Mouse (Mus musculus) heart, embryonic 13.5 days (tissue): ENCODE measurements around the gene Pmpcb. TPM values are rescaled to one million over a fixed set of nuclear protein-coding genes. Genes with fewer than 3 reads are reported as not detected.

Experiments
- ATAC-seq: fragments of 200-750 bp; cut with Nextera tagmentation; 2 replicates; pipeline ENCODE4 v1.8.0; 2017; ENCODE audit warnings: moderate TSS enrichment; ENCODE audit not compliant: insufficient number of reproducible peaks, low FRiP score, low TSS enrichment; ENCODE audit errors: extremely low read depth
- H3K27ac ChIP-seq: fragments of 300-500 bp; sonication (generic); replicated peaks from 2 replicates; pipeline ENCODE4 v1.5.1; 2015; ENCODE audit warnings: moderate library complexity, mild to moderate bottlenecking, inconsistent platforms
- H3K27me3 ChIP-seq: fragments of 300-500 bp; sonication (generic); replicated peaks from 2 replicates; pipeline ENCODE4 v1.6.1; 2015; ENCODE audit warnings: mild to moderate bottlenecking, inconsistent platforms
- H3K36me3 ChIP-seq: fragments of 300-500 bp; sonication (generic); 2 replicates; pipeline ENCODE4 v1.6.1; 2015; ENCODE audit warnings: mild to moderate bottlenecking, inconsistent platforms
- H3K4me1 ChIP-seq: fragments of 300-500 bp; sonication (generic); 2 replicates; pipeline ENCODE4 v1.6.1; 2015; ENCODE audit warnings: inconsistent platforms
- H3K4me2 ChIP-seq: fragments of 300-500 bp; sonication (generic); 2 replicates; pipeline ENCODE4 v1.6.1; 2015; ENCODE audit warnings: inconsistent platforms, mild to moderate bottlenecking, moderate library complexity
- H3K4me3 ChIP-seq: fragments of 300-500 bp; sonication (generic); 2 replicates; pipeline ENCODE4 v1.5.1; 2015; ENCODE audit warnings: moderate library complexity, mild to moderate bottlenecking, inconsistent platforms
- H3K9ac ChIP-seq: fragments of 300-500 bp; sonication (generic); 2 replicates; pipeline ENCODE4 v1.6.1; 2015; ENCODE audit warnings: inconsistent platforms, mild to moderate bottlenecking, moderate library complexity
- H3K9me3 ChIP-seq: fragments of 300-500 bp; sonication (generic); 2 replicates; pipeline ENCODE4 v1.6.1; 2016; ENCODE audit warnings: inconsistent platforms
- WGBS: fragments of 180-500 bp; shearing (Covaris S2); methylation state at CpG from one replicate; pipeline ENCODE4 v1.1.7; 2015; ENCODE audit warnings: mixed read lengths; 5-methylcytosine and 5-hydroxymethylcytosine counted together
- polyA plus RNA-seq: library from polyadenylated mRNA; unstranded; fragments of >200 nt; fragmentation: Nextera tagmentation; extraction: Ambion mirVana; gene quantifications from 2 replicates; pipeline ENCODE4 v1.2.1, GENCODE M21; 2015

Gene Pmpcb
- polyA plus RNA-seq, 1 experiment from 2014 or later, result 131 TPM

DNA sequence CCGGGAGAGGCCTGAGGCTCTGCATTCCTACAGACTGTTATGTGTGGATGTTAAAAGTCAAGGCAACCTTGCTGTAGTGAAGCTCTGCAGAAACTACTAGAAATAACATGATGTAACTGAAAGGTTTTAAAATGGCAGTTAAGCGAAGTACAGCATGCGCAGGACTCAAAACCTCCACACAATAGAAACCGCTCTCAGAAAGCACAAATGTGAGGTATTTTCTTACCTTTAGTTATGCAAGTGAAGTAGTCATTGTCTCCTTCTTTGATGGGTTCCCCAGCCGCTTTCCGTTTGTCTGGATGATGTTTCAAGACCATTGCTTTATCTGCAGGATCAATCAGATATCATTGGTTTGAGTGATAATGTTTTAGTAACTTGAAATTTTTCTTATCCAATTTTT lies 39.5 kb downstream of the Pmpcb start:
- Histone ChIP-seq H3K27me3 (no peaks in the 10 kb centered on the region), H3K9me3 (no peaks in the 10 kb centered on the region), H3K36me3 (peaks cover 80% of the 10 kb centered on the region), H3K27ac (no peak overlapping the region), H3K4me1 (no peaks in the 10 kb centered on the region), H3K9ac (no peak overlapping the region), H3K4me3 (no peak overlapping the region), H3K4me2 (no peak overlapping the region)
- ATAC-seq, result no peak
- 91% methylated on average over 6 of the region's 6 CpGs for WGBS

DNA sequence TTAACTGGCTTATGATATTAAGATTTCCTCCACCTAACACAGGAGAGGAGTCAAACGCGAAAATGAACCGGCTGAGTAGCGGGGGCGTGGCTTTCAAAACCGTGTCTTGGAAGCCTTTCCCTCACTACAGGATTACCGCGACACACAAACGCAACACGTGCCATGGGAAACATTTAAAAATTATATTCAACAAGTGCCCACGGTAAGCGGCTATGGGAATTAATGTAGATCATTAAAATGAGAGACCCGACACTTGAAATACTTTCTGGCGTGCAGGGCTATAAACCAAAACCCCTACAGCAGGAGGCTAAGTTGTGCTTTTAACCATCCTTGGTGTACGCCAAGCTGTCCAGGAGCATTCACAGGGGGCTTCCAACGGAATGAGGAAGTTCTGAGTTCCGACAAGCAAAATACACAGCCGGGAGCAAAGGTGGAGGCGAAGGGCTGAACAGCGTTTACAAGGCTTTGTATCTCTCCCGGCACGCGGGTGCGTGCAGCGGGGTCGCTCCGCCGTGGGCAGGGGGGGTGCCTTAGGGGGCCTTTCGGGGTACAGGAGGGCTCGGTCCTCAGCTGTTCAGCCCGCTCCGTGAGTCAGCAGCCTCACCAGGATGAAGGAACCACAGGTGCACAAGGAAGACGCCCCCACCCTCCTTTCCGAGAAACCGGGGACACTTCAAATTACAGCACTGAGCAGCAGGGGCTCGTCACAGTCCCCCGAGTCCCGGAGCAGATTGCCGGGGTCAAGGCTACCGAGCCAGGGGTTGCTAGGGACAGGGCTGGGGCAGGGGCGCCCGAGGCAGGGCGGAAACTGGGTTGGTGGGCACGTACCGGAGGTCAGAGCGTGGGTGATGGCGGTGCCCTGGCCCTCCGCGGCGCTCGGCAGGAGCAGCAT lies 47.5 kb downstream of the Pmpcb start:
- WGBS, result under 1% methylated on average over 51 of the region's 51 CpGs
- peak overlapping the region; percentile 98 for H3K4me3 ChIP-seq
- peak; percentile 27; the same call in 1 of the 2 replicates for ATAC-seq

DNA sequence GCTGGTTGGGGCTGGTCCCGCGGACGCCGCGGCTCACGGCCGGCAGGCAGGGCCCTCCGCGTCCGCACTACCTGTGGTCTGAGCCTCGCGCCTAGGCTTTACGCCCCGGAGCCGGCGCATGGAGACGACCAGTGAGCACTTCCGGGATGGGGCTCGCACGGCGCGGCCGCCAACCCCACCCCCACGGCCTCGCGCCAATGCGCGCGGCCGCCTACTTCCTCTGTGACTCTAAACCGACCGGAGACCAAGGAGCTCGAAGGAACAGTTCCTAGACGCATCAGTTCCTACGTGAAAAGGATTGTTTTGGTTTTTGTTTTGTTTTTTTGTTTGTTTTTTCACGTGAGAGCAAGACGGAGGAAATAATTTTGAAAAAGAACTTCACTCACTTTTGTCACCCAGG lies 48.1 kb downstream of the Pmpcb start, which contains the start of the genes Dnajc2 and Psmc2:
TSS of gene Dnajc2 (minus strand) at position 199 of the 400 bp plus-strand sequence.
TSS of gene Psmc2 (plus strand) at position 231 of the 400 bp plus-strand sequence.
- peak; percentile 89 for ATAC-seq
- Histone ChIP-seq H3K4me2 (peak within 1 kb of the TSS; percentile 96), H3K4me3 (peak within 1 kb of the TSS; percentile 98), H3K36me3 (peaks cover 43% of the 10 kb centered on the region), H3K9ac (peak within 1 kb of the TSS; percentile 96), H3K4me1 (peaks cover 26% of the 10 kb centered on the region), H3K27ac (peak within 1 kb of the TSS; percentile 86), H3K9me3 (no peaks in the 10 kb centered on the region), H3K27me3 (no peaks in the 10 kb centered on the region)
- WGBS, result under 1% methylated on average over 37 of the region's 37 CpGs

More for the DNA sequence above, 47.5 kb downstream of the Pmpcb start:
- Histone ChIP-seq H3K27ac (peak overlapping the region; percentile 55), H3K4me2 (peak overlapping the region; percentile 96), H3K36me3 (peaks cover 47% of the 10 kb centered on the region), H3K9ac (peak overlapping the region; percentile 89), H3K9me3 (no peaks in the 10 kb centered on the region), H3K4me1 (peaks cover 26% of the 10 kb centered on the region), H3K27me3 (no peaks in the 10 kb centered on the region)

DNA sequence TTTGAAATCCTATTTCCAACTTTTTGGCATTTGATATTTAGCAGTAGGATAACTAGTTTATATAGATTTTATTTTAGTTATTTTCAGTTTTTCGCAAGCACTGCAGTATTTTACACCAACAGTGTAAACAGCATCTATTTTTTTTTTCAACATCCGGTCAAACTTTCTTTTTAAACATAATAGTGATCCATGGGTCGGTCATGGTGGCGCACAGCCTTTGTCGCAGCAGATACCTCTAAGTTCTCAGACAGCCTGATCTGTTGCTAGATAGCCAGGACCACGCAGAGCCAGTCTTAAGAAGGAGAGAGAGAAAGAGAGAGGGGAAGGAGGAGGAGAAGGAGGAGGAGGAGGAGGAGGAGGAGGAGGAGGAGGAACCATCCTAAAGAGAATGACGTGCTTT lies 48.8 kb downstream of the Pmpcb start:
- Histone ChIP-seq H3K9ac (no peak overlapping the region), H3K4me3 (peak overlapping the region; percentile 89; the same call in 1 of the 2 replicates), H3K27me3 (no peaks in the 10 kb centered on the region), H3K4me1 (peaks cover 26% of the 10 kb centered on the region), H3K4me2 (peak overlapping the region; percentile 96), H3K27ac (no peak overlapping the region), H3K36me3 (peaks cover 39% of the 10 kb centered on the region), H3K9me3 (no peaks in the 10 kb centered on the region)
- 81% methylated on average over 7 of the region's 7 CpGs for WGBS
- ATAC-seq, result no peak

DNA sequence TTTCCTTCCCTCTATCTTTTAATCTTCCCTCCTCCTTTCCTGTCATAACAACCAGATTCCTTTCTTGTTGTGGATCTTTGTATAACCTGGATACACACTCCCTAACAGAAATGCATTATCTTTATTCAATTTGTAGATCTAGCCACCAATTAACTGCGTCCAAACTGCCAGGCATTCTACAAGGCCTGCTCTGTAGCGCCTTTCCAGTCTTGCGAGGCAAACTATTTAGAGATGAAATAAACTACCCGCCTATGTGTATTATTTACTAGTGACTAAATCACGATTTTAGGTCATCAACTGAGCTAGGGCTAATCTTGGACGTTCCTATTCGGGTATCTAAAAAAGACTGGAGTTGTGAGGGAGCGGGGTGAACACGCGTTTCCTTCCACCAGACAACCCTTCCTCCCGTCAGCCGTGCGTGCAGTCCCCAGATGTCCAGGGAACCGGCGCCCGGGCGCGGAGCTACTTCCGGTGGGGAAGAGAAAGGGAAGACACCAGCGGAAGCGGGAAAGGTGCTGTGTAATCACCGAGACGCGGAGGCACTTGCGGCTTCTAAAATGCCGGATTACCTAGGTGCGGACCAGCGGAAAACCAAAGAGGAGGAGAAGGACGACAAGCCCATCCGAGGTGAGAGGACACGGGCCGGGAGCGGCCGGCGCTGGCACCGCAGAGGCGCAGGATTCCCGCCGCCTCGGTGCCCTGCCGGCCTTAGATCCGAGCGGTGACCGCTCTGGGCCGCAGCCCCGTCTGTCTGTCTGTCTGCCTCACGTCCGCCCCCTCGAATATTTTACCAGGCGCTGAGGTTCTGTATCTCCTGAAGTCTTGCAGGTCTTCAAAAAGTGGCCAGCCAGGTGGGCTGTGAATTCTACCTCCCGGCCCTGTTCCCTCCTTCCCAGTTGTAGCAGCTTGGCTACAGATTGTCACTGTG lies 49.6 kb downstream of the Pmpcb start:
- peak overlapping the region; percentile 86 for H3K27ac ChIP-seq
- no peaks in the 10 kb centered on the region for H3K9me3 ChIP-seq
- H3K4me2 ChIP-seq, result peak overlapping the region; percentile 96
- peak overlapping the region; percentile 89 for H3K4me3 ChIP-seq
- no peaks in the 10 kb centered on the region for H3K27me3 ChIP-seq
- WGBS, result 2% methylated on average over 51 of the region's 51 CpGs
- peaks cover 31% of the 10 kb centered on the region for H3K36me3 ChIP-seq
- peak; percentile 64; the same call in 1 of the 2 replicates for ATAC-seq
- H3K4me1 ChIP-seq, result peaks cover 26% of the 10 kb centered on the region
- H3K9ac ChIP-seq, result peak overlapping the region; percentile 96

DNA sequence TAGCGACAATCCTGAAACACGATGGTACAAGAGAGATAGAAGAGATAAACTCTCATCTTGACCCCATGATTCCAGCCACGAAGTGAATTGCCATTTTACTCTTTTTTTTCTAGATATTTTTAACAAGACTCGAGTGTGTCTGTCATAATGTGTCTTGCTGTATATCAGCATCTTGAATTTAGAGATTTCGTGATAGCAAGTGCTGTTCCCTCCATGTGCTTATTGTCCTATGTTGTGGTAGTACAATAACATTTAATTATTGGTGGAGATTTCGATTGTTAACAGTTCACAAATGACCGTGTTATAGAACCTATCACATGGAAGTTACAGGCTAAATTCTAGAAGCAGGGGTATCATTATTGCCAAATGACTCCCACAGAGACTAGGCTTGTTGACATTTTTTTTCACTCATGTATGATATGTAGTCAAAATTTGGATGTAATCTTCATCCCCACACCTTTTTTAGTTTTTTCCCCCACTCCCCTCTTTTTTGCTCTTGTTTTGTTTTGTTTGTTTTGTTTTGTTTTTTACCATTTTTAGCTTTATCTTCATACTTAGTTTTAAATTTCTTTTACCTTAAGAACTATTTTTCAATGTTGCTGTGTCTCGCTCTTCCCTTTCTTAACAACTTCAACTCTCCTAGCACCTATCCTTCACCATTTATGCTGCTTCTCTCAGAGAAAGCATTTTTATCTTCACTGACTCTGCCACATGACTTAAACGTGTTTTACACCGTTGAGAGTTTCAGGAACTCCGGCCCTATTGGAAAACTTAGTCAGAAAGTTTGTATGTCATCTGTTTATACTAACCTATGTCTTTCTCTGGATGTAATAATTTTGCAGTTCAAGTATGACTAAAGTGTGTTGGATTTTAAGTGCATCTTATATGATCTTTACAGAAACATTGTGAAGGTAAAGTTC lies 50.5 kb downstream of the Pmpcb start:
- peak overlapping the region; percentile 96 for H3K4me2 ChIP-seq
- peak overlapping the region; percentile 86 for H3K27ac ChIP-seq
- no peaks in the 10 kb centered on the region for H3K9me3 ChIP-seq
- H3K4me3 ChIP-seq, result peak overlapping the region; percentile 89
- H3K27me3 ChIP-seq, result no peaks in the 10 kb centered on the region
- peak overlapping the region; percentile 96 for H3K9ac ChIP-seq
- H3K36me3 ChIP-seq, result peaks cover 30% of the 10 kb centered on the region
- WGBS, result 32% methylated on average over 11 of the region's 11 CpGs
- H3K4me1 ChIP-seq, result peaks cover 26% of the 10 kb centered on the region
- ATAC-seq, result no peak

DNA sequence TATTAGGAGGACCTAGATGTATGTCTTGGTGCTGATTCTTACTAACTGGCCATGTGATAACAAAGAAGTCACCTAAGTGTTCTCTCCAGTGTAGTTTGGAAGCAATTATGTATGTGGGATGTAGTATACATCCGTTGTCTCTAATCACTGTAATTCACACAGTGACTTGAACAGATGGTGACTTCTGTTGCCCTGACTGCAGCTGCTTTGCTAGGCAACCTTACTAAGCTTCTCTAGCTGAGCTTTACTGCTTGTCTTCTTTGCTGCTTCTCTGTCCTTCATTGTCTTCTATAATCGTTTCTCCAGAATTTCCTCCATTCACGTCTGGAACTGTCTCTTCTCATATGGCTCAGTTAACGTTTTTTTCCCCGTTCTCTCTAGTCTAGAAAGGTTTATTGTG lies 52.1 kb downstream of the Pmpcb start:
- H3K9me3 ChIP-seq, result no peaks in the 10 kb centered on the region
- H3K27me3 ChIP-seq, result no peaks in the 10 kb centered on the region
- WGBS, result 73% methylated on average over 5 of the region's 5 CpGs
- H3K4me3 ChIP-seq, result no peak overlapping the region
- ATAC-seq, result no peak
- no peak overlapping the region for H3K9ac ChIP-seq
- H3K4me2 ChIP-seq, result no peak overlapping the region
- peaks cover 26% of the 10 kb centered on the region for H3K36me3 ChIP-seq
- H3K4me1 ChIP-seq, result peaks cover 26% of the 10 kb centered on the region
- no peak overlapping the region for H3K27ac ChIP-seq

DNA sequence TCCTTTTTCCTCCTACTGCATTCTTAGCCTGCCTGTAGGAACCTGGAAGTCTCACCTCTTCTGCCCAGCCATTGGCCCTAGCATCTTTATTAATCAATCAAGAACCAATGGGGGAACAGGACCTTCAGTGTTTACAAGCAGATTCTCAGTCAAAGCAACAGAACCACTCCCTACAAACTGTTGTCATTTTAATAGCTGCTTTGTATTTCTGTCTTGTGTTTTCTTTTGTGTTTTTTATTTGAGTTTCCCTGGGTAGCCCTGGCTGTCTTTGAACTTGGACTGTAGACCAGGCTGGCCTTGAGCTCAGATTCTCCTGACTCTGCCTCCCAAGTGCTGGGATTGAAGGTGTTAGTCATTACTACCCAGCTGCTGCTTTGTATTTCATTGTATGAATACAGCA lies 55.2 kb downstream of the Pmpcb start:
- ATAC-seq, result no peak
- Histone ChIP-seq H3K9me3 (no peaks in the 10 kb centered on the region), H3K4me1 (peaks cover 23% of the 10 kb centered on the region), H3K4me2 (no peak overlapping the region), H3K36me3 (peaks cover 47% of the 10 kb centered on the region), H3K27me3 (no peaks in the 10 kb centered on the region), H3K27ac (no peak overlapping the region), H3K9ac (no peak overlapping the region), H3K4me3 (no peak overlapping the region)

DNA sequence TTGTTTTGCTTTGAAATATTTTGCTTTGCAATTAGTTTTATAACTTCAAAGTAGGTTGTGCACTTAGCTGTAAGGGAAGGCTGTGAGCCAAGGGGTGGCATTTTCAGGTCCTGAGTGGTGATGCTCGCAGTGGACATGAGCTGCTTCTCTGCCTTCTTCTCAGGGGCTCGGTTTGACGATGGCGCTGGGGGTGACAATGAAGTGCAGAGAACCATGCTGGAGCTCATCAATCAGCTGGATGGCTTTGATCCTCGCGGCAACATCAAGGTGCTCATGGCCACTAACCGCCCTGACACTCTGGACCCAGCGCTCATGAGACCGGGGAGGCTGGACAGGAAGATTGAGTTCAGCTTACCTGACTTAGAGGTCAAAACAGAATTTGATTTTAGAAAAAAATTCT lies 66.0 kb downstream of the Pmpcb start:
- no peak for ATAC-seq
- 89% methylated on average over 9 of the region's 9 CpGs for WGBS

DNA sequence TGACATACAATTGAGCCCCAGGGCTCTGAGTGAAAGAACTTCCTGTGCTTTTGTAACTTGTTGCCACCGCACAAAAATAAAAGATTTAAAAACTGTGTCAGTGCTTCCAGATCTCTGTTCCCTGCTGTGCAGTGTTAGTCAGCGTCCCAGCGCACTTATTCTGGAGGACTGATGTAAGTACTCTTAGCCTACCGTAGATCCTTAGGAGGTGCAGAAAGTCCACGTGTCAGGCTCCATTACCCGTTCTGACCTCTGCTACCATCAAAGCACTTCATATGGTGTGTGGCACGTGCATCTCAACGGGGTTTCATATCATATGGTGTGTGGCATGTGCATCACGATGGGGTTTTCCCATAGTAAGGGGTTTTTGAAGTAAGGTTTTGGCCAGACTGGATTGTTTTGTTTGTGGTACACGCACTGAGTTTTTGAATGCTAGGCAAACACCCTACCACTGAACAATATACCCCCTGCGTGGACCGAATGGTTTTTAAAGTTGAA lies 66.8 kb downstream of the Pmpcb start:
- no peaks in the 10 kb centered on the region for H3K9me3 ChIP-seq
- ATAC-seq, result no peak
- WGBS, result 91% methylated on average over 12 of the region's 12 CpGs
- H3K27me3 ChIP-seq, result no peaks in the 10 kb centered on the region
- peaks cover 56% of the 10 kb centered on the region for H3K36me3 ChIP-seq
- no peak overlapping the region for H3K4me3 ChIP-seq
- H3K27ac ChIP-seq, result no peak overlapping the region
- H3K9ac ChIP-seq, result no peak overlapping the region
- no peak overlapping the region for H3K4me2 ChIP-seq
- no peaks in the 10 kb centered on the region for H3K4me1 ChIP-seq

More for the DNA sequence above, 66.0 kb downstream of the Pmpcb start:
- H3K27me3 ChIP-seq, result no peaks in the 10 kb centered on the region
- H3K36me3 ChIP-seq, result peaks cover 63% of the 10 kb centered on the region
- H3K27ac ChIP-seq, result no peak overlapping the region
- H3K4me1 ChIP-seq, result no peaks in the 10 kb centered on the region
- no peak overlapping the region for H3K4me2 ChIP-seq
- no peak overlapping the region for H3K9ac ChIP-seq
- H3K4me3 ChIP-seq, result no peak overlapping the region
- no peaks in the 10 kb centered on the region for H3K9me3 ChIP-seq
